Mouse (Mus musculus): ENCODE results near the gene Cog4.
"Not testable (repeated sequence)": the region's sequence is repeated elsewhere in the genome, so short reads cannot be mapped to it uniquely, and the experiment has no call there.

The Cog4 gene

DNA sequence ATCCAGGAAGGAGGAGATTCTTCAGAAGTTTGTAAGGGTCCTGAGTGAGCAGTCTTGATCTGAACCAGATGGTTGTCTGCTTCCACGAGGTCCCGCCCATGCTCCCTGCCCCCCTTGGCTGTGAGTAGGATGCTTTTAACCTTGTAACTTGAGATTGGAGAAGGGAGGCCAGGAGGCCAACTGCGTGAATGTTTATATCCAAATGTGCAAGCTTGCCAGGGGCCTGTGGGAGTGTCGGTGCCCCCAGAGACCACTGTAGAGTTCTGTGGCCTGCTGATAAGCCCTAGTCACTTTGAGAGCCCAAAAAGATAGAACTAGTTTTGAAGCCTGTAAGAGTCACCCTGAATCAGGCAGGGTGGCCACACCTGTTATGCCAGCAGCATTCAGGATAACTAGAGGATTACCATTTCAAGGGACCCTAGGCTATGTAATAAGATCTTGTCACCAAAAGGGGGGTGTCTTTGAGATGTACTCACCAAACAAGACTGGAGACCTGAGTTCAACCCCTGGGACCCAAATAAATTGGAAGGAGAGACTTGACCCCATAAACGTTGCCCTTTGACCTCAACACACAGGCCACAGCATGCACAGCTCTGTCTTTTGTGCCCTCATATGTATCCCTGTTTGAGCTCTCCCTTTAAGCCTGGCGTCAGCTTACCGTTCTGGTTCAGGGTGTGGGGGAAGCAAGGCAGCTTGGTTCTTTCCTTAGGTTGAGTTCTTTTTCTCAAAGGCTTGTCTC, 75.3 kb downstream of the Cog4 start:
- DNase-seq (ENCODE audit: low spot score) = no peak

GRCm38 (mm10) chr8:110925691-110926140, 79.3 kb downstream of the Cog4 start:
- no peak for DNase-seq (ENCODE audit: low spot score)

DNA sequence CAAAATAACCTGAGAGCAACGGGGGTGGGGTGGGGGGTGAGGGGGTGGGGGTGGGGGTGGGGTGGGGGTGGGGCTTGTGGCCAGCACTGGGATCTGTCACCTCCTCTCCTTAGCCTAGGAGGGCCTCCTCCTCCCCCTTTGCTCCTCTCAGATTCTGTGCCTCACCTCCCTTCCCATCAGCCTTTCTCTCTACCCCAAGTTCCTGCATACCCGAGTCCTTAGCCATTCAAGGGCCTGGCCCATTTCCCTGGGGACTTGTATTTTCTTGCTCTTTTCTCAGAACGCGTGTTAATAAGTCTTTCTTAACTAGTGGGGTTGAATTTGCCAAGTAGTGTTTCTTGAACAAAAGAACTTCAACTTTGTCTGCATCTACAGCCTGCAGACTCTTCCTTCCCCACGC, 80.3 kb downstream of the Cog4 start:
- DNase-seq (ENCODE audit: low spot score) = no peak

DNA sequence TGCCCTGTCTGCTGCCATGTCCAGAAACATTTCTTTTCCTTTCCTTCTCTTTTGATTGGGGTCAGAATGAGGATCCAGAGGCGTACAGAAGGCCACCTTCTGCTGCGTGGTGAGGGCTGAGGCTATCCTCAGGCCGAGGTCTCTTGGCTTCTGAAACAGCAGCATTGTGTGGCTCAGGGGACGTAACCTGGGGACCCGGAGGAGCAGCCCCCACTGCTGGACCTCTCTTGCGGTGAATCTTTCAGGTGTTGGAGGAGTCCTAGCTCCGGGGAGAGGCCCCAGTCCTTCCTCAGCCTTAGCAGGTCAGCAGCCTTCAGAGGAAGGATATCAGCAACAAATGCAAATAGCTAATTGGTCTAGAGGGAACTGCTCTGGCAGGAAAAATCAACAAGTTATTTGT, 82.0 kb downstream of the Cog4 start:
- DNase-seq (ENCODE audit: low spot score) = no peak

DNA sequence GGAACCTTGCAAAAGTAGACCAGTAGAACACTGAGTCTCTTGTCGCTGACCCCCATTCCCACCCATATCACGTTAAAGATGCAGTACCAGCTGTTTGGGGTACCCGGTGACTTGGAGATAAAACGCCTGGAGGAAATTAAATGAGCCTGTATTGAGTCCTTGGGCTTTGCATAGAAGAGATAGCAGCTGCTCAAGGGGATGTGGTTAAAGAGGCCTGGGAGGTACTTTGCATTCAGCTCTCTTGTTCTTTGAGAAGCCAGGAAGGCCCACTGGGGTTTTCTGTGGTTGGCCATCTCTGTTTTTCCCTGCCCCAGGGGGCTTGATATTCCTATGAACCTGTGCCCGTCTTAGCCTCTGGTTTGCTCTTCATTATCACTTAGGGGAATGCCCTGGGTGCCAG, 82.7 kb downstream of the Cog4 start:
- peak; percentile 12 for DNase-seq (ENCODE audit: low spot score)

GRCm38 (mm10) chr8:110929672-110930071, 83.3 kb downstream of the Cog4 start:
- DNase-seq (ENCODE audit: low spot score) = not testable (repeated sequence)

DNA sequence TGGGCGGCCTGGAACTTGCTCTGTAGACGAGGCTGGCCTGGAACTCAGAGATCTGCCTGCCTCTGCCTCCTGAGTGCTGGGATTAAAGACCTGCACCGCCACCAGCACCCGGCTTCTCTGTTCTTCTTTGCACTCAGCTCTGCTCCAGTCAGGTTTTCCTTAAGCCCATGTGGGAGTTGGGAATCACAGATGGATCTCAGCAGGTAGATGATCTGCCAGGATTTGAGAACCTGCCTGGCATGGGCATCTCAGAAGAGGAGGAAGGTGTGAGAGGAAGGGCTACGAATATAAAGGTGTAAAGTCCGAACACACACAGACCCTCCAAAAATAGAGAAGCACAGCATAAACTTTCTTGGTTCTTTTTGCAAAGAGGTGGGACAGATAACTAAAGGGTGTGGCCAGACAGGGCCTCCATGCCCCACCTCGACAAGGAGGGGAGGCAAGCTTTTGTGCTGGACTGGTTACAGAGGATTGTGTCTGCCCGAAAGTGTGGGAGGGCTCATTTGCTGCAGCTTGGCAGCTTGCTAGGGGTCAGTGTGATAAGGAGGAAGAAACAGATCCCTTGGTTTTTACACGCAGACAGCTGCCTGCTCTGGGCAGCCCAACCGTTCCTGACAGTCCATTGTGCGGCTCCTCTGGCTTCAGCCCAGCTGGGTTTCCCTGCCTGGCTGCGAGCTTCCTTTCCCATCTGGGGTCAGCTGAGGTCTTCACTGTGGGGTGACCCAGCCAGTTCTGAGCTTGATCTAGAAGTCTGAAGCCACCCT, 85.0 kb downstream of the Cog4 start:
- DNase-seq (ENCODE audit: low spot score) = no peak

Data from T-cell, adult 2 months (primary cell).